Mouse (Mus musculus): ENCODE measurements around the gene Syt6. TPM values are rescaled to one million over a fixed set of nuclear protein-coding genes. Genes with fewer than 3 reads are reported as not detected.

The Syt6 gene
- polyA plus RNA-seq, 1 experiment from 2014 or later, result 0.51 TPM

DNA sequence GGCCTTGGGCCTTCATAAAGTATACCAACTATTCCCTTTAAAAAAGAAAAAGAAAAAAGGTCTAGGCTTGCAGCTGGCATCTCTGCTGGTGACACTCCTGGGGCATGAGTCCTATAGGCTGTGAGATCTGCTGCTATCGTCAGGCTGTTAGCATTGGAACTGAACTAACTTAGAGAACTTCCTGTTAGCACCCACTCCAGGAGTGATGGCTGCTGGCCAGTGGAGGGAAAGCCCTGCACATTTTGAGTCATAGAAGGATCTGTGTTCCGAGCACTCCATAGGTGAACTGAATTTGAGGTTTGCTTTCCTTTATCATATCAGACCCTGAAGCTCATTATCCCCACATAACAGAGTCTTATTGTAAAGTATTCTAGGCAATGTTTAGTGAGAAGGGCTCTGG, 85.0 kb downstream of the Syt6 start:
- no peaks in the 10 kb centered on the region for H3K36me3 ChIP-seq
- H3K27me3 ChIP-seq, result no peaks in the 10 kb centered on the region
- peaks cover 15% of the 10 kb centered on the region; the same call in 1 of the 2 replicates for H3K4me1 ChIP-seq
- no peaks in the 10 kb centered on the region for H3K9me3 ChIP-seq
- no peak overlapping the region for H3K4me3 ChIP-seq
- H3K27ac ChIP-seq, result no peak overlapping the region
- 26% methylated on average over 2 of the region's 2 CpGs for whole genome bisulfite sequencing
- no peak for ATAC-seq (ENCODE audit: borderline replicate concordance, extremely low read depth, low FRiP score, low TSS enrichment)
- H3K4me2 ChIP-seq, result no peak overlapping the region
- no peak overlapping the region for H3K9ac ChIP-seq

DNA sequence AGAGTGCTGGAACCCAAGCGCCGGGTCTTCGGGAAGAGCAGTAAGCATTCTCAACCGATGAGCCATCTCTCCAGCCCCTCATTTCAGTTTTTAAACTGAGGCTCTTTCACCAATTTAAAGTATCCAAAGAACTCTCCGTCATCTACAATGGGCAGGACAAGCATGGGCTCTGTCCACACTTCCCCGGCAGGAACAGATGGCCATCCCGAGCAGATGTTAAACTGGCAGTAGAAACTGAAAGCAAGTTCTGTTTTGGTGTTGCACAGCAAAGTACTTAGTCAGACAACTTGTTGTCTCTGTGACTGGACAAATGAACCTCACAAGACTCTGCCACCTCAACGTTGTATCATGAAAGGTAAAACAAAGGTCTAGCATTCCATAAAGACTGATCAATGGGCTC, 86.7 kb downstream of the Syt6 start:
- 81% methylated on average over 8 of the region's 8 CpGs for WGBS
- Histone ChIP-seq H3K36me3 (no peaks in the 10 kb centered on the region), H3K4me1 (peaks cover 15% of the 10 kb centered on the region; the same call in 1 of the 2 replicates), H3K27ac (no peak overlapping the region), H3K4me2 (no peak overlapping the region), H3K27me3 (no peaks in the 10 kb centered on the region), H3K4me3 (no peak overlapping the region), H3K9me3 (no peaks in the 10 kb centered on the region), H3K9ac (no peak overlapping the region)
- ATAC-seq (ENCODE audit: borderline replicate concordance, extremely low read depth, low FRiP score, low TSS enrichment), result no peak

DNA sequence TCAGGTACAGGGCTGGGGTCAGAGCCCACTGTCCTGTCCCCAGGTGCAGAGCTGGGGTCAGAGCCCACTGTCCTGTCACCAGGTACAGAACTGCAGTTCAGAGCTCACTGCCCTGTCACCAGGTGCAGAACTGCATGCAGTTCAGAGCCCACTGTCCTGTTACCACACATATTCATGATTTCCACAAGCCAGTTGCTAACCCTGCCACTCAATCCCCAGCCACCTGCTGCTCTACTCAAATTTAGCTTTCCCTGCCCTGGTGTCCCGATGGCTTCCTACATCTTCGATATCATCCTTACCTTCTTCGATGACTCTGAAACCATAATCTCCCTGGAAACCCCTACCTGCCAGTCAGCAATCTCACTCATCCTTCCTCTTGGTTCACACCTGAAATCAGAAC, 88.4 kb downstream of the Syt6 start:
- Histone ChIP-seq H3K36me3 (no peaks in the 10 kb centered on the region), H3K9ac (no peak overlapping the region), H3K4me1 (peaks cover 4% of the 10 kb centered on the region; the same call in 1 of the 2 replicates), H3K27me3 (no peaks in the 10 kb centered on the region), H3K9me3 (no peaks in the 10 kb centered on the region), H3K4me3 (no peak overlapping the region), H3K4me2 (no peak overlapping the region), H3K27ac (no peak overlapping the region)
- WGBS, result 97% methylated on average over 3 of the region's 3 CpGs
- ATAC-seq (ENCODE audit: borderline replicate concordance, extremely low read depth, low FRiP score, low TSS enrichment), result no peak

DNA sequence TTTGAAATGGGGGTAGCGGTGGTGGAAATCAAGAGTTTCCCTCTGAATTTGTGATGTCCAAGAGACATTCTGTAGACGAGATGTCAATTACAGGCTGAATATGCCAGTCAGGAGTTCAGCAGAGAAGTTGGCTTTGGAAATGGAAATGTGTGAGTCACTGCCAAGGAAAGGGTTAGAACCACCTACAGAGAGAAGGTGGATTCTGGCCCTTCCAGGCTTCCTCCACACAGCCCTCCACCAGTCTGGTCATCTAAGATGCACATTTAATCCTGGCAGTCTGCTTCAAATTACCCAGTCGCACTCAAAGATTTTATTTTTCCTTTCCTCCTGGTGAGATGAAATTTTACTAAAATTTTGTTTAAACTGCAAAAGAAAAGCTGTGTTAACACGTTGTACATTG, 97.1 kb downstream of the Syt6 start:
- Histone ChIP-seq H3K27ac (no peak overlapping the region), H3K36me3 (no peaks in the 10 kb centered on the region), H3K27me3 (no peaks in the 10 kb centered on the region), H3K9me3 (no peaks in the 10 kb centered on the region), H3K4me2 (no peak overlapping the region), H3K9ac (no peak overlapping the region), H3K4me1 (no peaks in the 10 kb centered on the region), H3K4me3 (no peak overlapping the region)
- 72% methylated on average over 4 of the region's 4 CpGs for WGBS
- no peak for ATAC-seq (ENCODE audit: borderline replicate concordance, extremely low read depth, low FRiP score, low TSS enrichment)

DNA sequence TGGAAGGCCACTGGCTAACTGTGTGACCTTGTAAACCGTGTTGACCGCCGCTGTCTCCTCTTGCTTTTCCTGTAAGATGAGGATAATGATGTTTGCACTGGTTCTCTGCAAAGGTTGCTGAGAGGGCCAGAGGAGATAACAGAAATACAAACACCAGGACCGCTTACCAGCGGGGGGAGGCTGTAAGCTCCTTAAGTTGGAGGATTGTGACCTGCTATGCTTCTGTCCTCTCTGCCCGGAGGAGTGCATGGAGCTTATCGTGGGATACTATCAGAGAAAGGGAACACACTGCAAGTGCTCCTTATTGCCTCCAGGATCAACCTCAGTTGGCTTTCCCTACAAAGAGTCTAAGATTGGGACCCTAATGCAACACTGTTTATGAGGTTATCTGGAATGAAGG, 97.7 kb downstream of the Syt6 start:
- Histone ChIP-seq H3K4me3 (no peak overlapping the region), H3K4me1 (no peaks in the 10 kb centered on the region), H3K36me3 (no peaks in the 10 kb centered on the region), H3K27ac (no peak overlapping the region), H3K4me2 (no peak overlapping the region), H3K27me3 (no peaks in the 10 kb centered on the region), H3K9ac (no peak overlapping the region), H3K9me3 (no peaks in the 10 kb centered on the region)
- 15% methylated on average over 7 of the region's 7 CpGs for WGBS
- no peak for ATAC-seq (ENCODE audit: borderline replicate concordance, extremely low read depth, low FRiP score, low TSS enrichment)

DNA sequence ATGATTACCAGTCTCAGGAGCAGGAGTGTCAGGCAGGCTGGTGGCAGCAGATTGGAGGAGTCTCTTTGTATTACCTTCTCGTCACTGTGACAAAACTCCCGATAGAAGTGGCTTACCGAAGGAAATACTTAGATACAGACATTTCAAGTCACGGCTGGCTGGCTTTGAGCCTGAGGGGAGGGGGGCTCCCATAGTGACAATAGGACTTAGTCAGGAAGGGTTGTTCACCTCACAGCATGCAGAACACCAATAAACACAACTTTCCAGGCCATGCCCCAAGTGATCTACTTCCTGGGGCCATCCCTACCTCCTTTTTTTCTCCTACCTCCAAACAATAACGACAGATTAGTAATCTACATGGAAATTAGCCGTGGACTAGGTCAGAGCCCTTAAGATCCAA, 103.8 kb downstream of the Syt6 start:
- no peak overlapping the region for H3K4me3 ChIP-seq
- no peak overlapping the region for H3K4me2 ChIP-seq
- 38% methylated on average over 6 of the region's 6 CpGs for WGBS
- H3K36me3 ChIP-seq, result no peaks in the 10 kb centered on the region
- no peak for ATAC-seq (ENCODE audit: borderline replicate concordance, extremely low read depth, low FRiP score, low TSS enrichment)
- 0 out of 2 replicates have a peak, but pooled peaks cover 6% of the 10 kb centered on the region for H3K27me3 ChIP-seq
- no peaks in the 10 kb centered on the region for H3K4me1 ChIP-seq
- no peak overlapping the region for H3K27ac ChIP-seq
- no peak overlapping the region for H3K9ac ChIP-seq
- no peaks in the 10 kb centered on the region for H3K9me3 ChIP-seq

DNA sequence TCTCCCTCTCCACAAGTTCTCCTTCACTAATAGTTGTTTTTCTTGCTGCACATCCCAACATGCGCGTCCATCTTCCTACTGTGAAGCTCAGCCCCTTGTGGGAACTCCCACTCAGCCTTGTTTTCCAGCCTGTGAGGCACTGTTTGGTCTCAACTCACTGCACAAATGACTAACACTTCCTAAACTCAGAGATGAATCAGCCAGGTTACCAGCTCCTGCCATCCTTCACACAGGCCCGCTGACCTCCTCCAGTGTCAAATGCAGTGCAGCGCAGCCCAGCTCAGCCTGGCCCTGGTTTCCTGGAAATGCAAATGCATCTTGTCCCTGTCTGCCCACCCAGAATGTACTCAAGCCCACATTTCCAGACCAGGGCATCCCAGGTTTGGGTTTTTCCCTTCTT, 107.4 kb downstream of the Syt6 start:
- H3K9ac ChIP-seq, result no peak overlapping the region
- no peaks in the 10 kb centered on the region for H3K4me1 ChIP-seq
- H3K9me3 ChIP-seq, result no peaks in the 10 kb centered on the region
- H3K36me3 ChIP-seq, result no peaks in the 10 kb centered on the region
- no peak for ATAC-seq (ENCODE audit: borderline replicate concordance, extremely low read depth, low FRiP score, low TSS enrichment)
- no peak overlapping the region for H3K4me3 ChIP-seq
- 53% methylated on average over 4 of the region's 4 CpGs for WGBS
- no peak overlapping the region for H3K27ac ChIP-seq
- 0 out of 2 replicates have a peak, but pooled peaks cover 6% of the 10 kb centered on the region for H3K27me3 ChIP-seq
- no peak overlapping the region for H3K4me2 ChIP-seq

DNA sequence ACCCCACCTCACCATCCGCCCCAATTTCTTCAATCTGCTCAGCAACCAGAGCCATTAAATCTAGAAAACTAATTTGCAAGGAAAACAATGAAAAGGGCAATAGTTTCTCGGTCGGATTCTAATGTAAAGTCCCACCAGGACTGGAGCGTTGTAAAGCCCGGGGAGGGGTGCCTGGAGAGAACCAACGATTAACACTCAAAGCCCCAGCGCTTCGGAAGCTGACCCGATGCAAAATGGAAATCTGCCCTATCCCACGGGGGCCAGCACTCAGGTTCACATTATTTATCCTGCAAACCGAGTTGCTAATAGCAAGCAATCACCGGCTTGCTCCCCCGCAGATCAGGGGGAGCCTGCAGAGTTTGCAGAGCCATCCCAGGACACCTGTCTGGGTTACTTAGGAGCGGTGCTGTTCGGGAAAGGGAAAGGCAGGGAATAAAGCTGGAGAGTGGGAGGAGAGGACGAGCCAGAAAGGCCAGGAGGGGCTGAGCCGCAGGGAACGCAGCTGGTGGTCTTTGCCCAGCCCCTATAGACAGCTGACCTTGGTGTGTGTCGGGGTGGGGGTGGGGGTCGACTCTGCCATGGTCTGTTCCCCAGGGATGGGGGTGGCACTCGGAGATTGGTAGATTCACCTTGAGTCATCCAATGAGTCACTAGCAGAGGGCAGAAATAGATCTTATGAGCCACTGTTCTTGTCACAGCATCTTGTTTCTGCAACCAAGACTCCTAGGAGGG, 108.4 kb downstream of the Syt6 start:
- H3K36me3 ChIP-seq, result no peaks in the 10 kb centered on the region
- no peak overlapping the region for H3K4me2 ChIP-seq
- H3K4me3 ChIP-seq, result no peak overlapping the region
- H3K4me1 ChIP-seq, result no peaks in the 10 kb centered on the region
- H3K9ac ChIP-seq, result no peak overlapping the region
- no peaks in the 10 kb centered on the region for H3K9me3 ChIP-seq
- ATAC-seq (ENCODE audit: borderline replicate concordance, extremely low read depth, low FRiP score, low TSS enrichment), result no peak
- no peak overlapping the region for H3K27ac ChIP-seq
- H3K27me3 ChIP-seq, result 0 out of 2 replicates have a peak, but pooled peaks cover 6% of the 10 kb centered on the region
- WGBS, result 6% methylated on average over 21 of the region's 21 CpGs

DNA sequence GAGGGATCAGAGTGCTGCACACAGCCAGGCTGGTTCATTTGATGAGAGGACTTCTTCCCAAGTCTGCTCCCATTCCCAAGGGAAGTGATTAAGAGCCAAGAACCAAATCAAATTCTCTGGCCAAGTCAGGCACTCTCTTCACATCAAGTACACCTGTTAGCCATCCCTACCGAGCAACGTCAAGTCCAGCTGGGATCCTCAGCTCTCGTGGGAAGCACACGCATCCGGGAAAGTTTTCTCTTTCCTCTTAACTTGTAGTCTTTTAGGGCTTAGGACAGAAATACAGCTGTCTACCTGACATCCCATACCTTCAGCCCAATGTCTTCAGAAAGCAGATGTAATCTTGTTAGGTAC, 108.9 kb downstream of the Syt6 start:
- Histone ChIP-seq H3K27me3 (0 out of 2 replicates have a peak, but pooled peaks cover 6% of the 10 kb centered on the region), H3K4me3 (no peak overlapping the region), H3K4me2 (no peak overlapping the region), H3K27ac (no peak overlapping the region), H3K9ac (no peak overlapping the region), H3K4me1 (no peaks in the 10 kb centered on the region), H3K9me3 (no peaks in the 10 kb centered on the region), H3K36me3 (no peaks in the 10 kb centered on the region)
- no peak for ATAC-seq (ENCODE audit: borderline replicate concordance, extremely low read depth, low FRiP score, low TSS enrichment)
- WGBS, result 33% methylated on average over 5 of the region's 5 CpGs

DNA sequence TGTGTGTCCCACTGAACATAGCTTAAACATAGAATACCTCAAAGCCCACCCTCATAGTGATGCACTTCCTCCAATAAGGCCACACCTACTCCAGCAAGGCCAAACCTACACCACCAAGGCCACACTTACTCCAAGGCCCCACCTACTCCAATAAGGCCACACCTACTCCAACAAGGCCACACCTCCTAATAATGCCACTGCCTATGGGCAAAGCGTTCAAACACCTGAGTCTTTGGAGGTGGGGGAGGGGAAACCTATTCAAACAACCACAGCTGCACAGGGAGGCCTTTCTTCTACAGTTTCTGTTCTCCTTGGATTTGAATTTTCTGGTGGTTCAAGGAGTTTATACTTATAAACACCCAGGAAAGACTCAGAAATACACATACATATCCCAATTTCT, 114.0 kb downstream of the Syt6 start:
- H3K27ac ChIP-seq, result no peak overlapping the region
- H3K4me1 ChIP-seq, result no peaks in the 10 kb centered on the region
- no peak overlapping the region for H3K4me3 ChIP-seq
- no peak overlapping the region for H3K9ac ChIP-seq
- no peaks in the 10 kb centered on the region for H3K36me3 ChIP-seq
- H3K27me3 ChIP-seq, result no peaks in the 10 kb centered on the region
- no peak for ATAC-seq (ENCODE audit: borderline replicate concordance, extremely low read depth, low FRiP score, low TSS enrichment)
- WGBS, result 68% methylated on average over 1 of the region's 1 CpGs
- no peak overlapping the region for H3K4me2 ChIP-seq
- H3K9me3 ChIP-seq, result no peaks in the 10 kb centered on the region

DNA sequence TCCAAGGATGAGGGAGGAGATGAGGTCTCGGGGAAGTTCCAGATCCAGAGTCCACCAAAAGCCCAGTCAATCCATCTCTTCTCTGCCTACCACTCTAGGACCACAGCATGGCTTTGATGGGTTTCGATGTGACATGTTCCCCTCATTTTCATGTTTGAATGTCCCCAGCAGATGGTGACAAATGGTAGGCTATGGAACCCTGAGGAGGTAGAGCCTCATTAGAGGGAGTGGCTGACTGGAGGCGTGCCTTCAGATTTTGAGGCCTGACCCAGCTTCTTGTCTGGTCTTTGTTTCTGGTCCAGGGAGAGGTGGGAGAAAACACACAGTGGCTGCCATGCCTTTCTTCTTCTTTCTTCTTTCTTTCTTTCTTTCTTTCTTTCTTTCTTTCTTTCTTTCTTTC, 115.5 kb downstream of the Syt6 start:
- Histone ChIP-seq H3K9ac (no peak overlapping the region), H3K4me3 (no peak overlapping the region), H3K4me2 (no peak overlapping the region), H3K27ac (no peak overlapping the region), H3K27me3 (no peaks in the 10 kb centered on the region), H3K4me1 (no peaks in the 10 kb centered on the region), H3K9me3 (no peaks in the 10 kb centered on the region), H3K36me3 (no peaks in the 10 kb centered on the region)
- 69% methylated on average over 3 of the region's 3 CpGs for WGBS
- ATAC-seq (ENCODE audit: borderline replicate concordance, extremely low read depth, low FRiP score, low TSS enrichment), result no peak

Data from lung, embryonic 15.5 days (tissue).